Mouse (Mus musculus) NIH3T3 (cell line): ENCODE measurements around the gene Tbc1d9b.
"Not testable (repeated sequence)": the region's sequence is repeated elsewhere in the genome, so short reads cannot be mapped to it uniquely, and the experiment has no call there.

Experiments
- DNase-seq: peaks from one replicate; pipeline ENCODE4 v3.0.0-alpha.2; 2012; ENCODE audit warnings: low read depth

Gene Tbc1d9b

DNA sequence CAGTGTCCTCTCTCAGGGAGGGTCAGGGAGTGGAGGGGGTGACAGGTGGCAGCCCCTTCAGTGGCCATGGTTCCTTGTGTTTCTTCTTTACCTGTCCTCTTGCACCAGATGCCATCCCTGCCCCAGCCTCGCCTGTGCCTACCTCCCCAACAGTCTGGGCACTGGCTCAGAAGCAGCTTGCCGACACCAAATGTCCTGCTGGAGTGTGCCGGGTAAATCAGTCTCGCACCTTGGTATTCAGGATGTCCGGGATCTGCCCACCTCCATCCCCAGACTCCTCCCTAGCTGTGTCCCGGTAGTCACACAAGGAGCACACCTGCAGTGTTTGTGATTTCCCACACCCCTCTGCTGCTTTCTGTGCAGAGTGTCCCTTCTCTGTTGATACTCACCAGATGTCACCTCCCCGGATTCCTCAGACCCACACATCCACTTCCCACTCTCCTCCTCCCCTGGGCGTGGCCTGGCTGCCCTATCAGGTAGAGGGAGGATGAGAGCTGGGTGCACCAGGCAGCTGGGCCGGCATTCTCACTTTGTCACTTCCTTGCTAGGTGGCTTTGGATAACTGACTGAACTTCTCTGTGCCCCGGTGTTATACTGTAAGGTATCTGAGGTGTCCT, 7.1 kb downstream of the Tbc1d9b start:
- no peak for DNase-seq

DNA sequence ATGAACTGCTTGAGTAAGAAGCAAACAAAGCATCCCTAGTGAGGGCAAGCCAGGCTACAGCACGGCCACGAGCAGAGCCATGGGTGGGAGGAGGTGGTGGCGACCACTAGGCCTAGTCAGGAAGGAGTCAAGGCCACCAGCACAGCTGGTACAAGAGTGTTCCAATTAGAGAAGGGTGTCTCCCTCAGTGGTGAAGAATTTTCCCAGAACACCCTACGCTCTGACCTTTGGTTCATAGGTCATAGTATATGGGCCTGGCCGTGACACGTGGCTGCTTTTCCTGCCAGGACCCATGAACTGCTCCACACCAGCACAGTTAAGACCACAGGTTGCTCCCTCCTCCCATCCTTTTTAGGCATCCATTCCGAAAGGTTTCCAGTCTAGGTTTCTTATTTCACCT, 8.4 kb downstream of the Tbc1d9b start:
- no peak for DNase-seq

DNA sequence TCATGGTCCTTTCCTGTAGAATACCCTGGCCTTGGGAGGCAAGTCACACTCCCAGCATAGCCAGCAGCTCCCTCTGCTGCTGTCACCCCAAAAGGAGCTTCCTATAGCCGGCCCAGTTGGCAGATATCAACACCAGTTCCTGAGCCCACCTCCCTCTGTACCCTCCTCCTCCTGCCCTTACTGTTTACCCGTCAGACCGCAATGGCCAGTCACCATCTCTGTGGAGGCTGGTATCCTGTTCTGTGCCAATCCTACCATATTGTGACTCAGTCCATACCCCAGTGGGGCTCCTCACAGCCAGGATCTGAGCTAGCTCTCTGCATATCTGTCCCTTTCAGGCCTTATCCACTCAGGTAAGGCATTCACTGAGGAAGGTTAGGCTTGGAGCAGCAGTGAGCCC, 14.3 kb downstream of the Tbc1d9b start:
- no peak for DNase-seq

DNA sequence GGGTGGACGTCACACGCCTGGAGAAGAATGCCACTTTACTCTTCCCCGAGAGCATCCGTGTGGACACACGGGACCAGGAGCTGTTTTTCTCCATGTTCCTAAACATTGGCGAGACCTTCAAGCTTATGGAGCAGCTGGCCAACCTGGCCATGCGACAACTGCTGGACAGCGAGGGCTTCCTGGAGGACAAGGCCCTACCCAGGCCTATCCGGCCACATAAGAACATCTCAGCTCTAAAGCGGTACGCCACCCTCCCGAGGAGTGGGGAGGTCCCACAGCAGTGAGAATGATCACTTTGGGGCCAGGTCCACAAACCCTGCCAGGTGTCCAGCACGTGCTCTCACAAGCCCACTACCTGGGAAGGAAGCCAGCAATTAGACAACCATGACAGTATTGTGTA, 14.9 kb downstream of the Tbc1d9b start:
- no peak for DNase-seq

DNA sequence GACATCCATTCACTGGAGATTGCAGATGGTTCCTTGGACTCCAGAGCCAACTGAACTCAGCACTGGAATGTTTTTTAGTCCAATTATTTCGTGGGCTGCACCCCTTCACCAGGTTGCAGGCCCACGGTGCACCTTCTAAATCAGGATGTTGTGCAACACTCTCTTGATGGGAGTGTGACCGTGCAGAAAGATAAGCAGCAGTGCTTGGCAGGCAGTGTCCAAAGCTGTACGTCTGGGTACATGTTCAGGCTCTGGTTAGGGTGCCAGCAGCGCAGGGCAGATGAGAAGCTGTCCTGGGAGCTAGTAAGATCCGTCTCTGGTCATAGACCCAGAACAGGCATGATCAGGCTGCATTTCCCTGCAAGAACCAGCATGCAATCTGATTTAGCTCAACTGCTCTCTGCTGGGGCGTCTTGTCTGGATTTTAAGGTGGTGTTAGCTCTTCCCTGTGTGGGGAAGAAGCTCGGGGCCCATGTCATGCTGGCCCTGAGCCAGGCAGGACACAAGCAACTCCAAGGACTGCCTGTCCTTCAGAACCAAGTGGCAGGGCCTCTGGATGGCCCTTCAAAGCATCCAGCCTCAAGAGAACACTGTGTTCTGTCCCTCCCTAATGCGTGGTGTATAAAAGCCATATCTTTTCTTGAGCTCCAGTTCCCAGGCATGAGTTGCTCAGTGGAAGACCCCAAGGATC, 16.2 kb downstream of the Tbc1d9b start:
- no peak for DNase-seq

DNA sequence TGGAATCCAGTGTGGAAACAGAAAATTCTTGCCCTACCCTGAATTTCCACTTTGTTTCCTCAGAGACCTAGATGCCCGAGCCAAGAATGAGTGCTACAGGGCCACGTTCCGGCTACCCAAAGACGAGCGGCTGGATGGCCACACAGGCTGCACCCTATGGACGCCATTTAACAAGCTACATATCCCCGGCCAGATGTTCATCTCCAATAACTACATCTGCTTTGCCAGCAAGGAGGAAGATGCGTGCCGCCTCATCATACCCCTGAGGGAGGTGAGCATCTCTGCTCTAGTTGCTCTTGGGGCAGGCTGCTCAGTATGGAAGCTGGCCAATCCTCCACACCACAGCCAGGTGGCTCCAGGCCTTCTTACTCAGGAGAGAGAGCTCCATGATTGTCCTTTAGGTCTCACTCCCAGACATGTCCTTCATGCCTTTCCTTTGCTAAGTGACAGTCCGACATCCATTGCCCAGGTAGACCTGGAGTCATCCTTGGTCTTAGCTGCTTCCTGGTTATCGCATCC, 16.8 kb downstream of the Tbc1d9b start:
- no peak for DNase-seq

DNA sequence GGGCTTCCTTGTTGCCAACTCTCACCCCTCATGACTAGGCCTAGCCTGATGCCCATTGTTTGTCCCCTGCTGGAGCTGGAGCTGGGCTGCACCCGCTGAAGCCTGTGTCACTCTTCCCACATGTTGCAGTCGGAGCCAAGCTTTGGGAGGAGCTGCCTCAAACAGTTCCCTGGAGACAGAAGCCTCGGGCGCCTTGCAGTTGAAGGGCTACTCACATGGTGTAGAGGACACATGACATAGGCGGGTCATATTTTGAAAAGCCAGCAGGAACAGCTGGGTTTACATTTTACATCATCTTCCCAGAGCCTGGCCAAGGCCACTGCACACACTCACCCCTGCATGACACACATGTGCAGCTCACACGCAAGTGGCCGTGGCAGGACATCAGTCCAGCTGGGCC, 18.0 kb downstream of the Tbc1d9b start:
- DNase-seq, result no peak

DNA sequence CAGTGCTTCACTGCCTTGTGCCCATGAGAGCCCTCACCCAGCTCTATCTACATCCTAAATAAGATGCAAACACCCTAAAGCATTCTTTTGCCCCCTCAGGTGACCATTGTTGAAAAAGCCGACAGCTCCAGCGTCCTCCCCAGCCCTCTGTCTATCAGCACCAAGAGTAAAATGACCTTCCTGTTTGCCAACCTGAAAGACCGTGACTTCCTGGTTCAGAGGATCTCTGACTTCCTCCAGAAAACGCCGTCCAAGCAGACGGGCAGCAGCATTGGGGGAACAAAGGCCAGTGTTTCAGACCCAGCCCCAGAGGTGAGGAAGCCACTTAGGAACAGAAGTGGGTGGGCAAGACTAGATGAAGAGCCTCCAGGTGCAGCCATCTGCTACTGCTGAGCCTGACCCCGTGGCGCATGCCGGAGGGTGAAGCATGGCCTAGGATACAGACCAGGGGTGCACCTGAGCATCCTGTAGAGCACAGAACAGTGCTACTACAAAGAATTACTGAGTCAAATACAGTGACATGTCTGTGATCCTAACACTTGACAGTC, 18.5 kb downstream of the Tbc1d9b start:
- DNase-seq, result no peak

DNA sequence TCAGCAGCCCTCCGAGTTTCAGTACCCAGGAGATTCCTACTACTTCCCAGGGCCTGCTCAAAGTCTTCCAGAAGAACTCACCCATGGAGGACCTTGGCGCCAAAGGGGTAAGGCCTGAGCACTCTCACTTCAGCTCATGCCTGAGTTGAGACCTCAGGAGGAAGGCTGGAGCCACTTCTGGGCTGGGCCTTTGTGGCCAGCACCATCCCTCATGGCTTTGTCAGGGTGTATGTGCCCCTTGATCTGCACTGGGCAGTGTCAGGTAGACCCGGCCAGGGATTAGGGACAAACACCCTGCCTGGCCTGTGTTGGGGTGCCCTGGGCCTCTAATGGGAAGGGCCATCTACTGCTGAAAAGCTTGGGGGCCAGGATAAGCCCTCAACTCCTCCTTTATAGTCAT, 20.2 kb downstream of the Tbc1d9b start:
- no peak for DNase-seq

DNA sequence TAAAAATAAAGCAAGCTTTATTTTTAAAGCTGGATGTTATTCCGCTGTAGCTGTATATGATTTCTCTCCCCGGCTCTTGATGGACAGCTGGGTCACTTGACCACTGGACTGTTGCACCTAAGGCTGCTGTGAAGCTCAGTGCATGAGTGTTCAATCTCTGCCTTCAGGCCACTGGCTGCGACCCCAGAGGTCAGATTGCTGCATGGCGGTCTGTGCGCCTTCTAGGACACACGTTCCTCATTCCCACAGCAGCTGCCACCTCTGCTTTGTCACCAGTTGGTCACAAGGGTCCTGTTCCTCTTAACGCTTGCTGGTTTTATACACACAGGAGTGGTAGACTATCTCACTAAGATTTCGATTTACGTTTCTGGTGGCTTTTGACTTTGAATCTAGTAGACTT, 23.0 kb downstream of the Tbc1d9b start:
- DNase-seq, result no peak

DNA sequence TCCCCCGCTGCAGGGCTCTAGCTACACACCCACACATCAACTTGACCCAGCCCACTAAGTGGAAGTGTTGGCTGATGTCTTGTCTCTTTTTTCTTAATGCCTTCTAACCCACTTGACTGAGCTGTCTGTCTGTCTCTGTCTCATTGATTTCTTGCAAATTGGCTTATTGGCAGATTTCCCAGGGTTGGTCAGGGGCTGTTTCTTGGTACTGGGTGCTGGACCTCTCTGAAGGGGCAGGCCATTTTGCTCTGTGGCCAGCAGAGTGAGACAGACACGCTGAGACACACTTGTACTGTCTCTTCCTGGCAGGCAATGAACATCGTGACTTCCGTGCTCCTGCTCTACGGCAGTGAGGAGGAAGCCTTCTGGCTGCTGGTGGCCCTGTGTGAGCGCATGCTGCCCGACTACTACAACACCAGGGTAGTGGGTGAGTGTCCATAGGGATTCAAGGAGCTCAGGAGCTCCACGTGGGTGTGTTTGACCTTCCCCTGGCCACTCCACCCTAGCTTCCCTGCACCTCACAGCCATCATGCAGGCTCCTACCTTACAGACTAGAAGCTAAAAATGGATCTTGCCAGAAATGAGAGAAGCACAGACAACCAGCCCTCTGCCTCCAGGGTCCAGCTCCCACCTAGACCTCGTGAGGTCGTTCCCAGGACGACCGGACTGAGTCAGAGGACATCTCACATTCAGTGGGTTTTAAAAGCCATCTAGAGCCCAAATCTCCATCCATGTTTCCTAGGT, 23.8 kb downstream of the Tbc1d9b start:
- peak; percentile 51 for DNase-seq

DNA sequence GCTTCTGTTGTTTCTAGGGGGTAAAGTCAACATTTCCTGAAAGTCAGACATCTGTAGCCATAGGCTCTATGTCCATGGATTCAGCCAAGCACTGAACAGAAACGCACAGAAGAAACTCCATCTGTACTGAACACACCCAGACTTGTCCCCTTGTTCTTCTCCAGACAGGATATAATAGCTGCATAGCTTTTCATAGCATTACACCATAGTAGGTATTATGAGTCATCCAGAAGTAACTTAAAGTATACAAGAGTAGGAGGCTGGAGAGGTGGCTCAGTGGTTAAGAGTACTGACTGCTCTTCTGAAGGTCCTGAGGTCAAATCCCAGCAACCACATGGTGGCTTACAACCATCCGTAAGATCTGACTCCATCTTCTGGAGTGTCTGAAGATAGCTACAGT, 24.6 kb downstream of the Tbc1d9b start:
- peak; percentile 46 for DNase-seq

DNA sequence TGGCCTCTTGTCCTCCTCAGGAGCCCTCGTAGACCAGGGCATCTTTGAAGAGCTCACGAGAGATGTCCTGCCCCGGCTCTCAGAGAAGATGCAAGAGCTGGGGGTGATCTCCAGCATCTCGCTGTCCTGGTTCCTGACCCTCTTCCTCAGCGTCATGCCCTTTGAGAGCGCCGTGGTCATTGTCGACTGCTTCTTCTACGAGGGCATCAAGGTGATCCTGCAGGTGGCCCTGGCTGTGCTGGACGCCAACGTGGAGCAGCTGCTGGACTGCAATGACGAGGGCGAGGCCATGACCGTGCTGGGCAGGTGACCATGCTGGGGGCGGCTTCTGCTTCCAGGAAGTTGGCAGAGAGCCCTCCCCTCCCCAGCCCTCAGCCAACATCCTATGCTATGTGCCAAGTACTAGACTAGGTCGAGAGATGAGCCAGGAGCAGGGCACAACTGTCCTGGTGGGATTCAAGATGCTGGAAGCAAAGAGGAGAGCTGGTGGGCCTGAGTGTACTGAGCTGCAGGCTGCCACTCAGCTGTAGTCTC, 25.6 kb downstream of the Tbc1d9b start:
- DNase-seq, result no peak

DNA sequence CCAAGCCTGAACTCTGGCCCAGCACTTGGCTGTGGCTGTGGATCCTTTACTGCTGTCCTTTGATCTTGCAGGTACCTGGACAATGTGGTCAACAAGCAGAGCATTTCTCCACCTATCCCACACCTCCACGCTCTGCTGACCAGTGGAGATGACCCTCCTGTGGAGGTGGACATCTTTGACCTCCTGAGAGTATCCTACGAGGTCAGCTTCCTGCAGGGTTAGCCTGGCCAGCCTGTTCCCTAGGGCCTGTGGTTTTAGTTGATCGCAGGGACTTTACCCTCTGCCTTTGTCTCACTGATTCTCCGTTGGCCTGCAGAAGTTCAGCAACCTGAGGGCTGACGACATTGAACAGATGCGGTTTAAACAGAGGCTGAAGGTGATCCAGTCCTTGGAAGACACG, 27.1 kb downstream of the Tbc1d9b start:
- DNase-seq, result no peak

DNA sequence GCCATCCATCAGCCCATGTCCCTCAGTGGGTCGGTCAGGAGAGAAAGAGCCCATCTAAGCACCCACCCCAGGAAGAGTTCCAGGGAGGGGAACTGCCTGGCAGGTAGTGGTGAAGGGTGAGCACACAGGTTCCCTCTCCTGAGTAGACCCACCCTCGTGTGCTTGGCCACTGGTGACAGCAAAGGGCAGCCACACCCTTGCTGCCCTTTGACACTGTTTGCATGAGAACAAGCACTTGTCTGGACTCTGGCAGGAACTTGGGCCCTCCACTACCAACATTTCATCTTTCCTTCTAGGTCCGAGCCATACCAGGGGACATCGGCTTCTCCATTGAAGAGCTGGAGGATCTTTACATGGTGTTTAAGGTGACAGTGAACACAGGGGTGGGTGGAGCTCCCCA, 28.2 kb downstream of the Tbc1d9b start:
- DNase-seq, result no peak

DNA sequence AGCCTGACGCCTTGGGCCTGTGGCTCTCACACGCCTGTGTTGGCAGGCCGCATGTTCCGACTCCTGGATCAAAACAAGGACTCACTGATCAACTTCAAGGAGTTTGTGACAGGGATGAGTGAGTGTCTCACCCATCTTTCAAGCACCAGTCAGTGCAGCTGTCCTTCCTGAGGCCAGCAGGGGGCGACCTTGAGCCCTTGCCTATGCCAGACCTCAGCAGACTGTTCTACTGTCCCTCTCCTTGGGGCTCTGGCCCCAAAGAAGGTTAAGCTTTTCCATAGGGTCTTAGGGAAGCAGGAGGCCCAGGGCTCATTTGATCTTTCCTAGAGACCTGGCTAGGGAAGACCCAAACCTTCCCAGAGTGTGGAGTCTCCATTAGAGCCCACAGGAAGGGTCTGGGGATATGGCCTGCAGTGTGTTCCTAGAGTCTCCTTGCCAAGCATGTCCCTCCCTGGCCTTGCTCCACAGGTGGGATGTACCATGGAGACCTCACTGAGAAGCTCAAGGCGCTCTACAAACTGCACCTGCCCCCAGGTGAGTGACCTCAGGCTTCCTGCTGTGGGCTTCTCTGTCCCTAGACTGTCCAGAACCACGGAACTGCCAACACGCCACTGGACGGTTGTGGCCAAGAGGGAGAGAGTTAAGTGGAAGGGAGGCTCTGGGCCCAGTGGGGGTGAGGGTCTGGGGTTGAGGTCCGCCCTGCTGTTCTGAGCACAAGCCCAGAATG, 30.5 kb downstream of the Tbc1d9b start:
- peak; percentile 83 for DNase-seq

DNA sequence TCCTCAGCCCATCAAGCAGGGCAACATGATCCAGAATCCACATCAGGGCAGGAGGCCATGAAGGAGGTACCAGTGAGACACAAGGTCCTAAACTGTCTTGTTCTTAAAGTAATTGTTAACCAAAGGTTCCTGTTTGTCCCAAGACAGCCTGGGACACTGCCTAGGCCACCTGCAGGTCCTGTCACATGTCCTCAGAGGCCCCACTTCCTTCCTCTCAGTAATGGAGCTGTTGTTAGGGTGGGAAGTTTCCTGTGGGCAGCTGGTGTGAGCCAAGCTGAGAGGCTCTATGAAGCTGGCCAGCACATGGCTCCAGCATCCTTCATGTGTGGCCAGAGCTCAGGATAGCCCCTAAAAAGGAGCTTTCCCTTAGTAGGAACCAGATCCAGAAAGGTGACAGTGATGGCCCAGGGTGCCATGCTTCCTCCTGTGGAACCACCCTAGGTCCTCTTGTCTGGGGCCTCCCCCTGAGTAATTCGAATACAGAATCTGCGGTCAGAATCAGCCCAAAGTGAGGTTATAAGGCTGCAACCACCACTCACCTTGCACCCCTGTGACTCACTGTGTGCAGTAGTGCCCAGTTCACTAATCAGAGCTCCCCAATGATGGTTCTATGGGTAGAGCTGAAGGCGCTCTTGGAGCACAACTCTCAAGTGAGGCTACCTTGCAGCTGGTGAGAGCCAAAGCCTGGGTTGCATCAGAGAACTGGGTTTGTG, 31.3 kb downstream of the Tbc1d9b start:
- DNase-seq, result no peak

DNA sequence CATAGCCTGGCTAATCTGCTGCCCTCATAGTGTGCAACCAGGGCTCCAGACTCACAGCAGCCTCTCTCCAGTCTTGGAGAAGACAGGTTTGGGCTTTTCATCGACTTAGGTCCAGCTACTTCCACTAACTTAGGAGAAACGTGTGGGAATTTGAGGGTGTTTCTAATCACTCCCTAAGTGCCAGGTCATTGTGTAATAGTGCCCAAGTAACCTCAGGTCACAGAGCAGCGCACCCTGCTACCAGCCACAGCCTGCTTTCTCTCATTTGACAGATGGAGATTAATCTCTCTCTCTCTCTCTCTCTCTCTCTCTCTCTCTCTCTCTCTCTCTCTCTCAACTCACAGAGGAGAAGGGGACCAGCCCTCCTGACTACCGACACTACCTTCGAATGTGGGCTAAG, 37.2 kb downstream of the Tbc1d9b start:
- no peak for DNase-seq

DNA sequence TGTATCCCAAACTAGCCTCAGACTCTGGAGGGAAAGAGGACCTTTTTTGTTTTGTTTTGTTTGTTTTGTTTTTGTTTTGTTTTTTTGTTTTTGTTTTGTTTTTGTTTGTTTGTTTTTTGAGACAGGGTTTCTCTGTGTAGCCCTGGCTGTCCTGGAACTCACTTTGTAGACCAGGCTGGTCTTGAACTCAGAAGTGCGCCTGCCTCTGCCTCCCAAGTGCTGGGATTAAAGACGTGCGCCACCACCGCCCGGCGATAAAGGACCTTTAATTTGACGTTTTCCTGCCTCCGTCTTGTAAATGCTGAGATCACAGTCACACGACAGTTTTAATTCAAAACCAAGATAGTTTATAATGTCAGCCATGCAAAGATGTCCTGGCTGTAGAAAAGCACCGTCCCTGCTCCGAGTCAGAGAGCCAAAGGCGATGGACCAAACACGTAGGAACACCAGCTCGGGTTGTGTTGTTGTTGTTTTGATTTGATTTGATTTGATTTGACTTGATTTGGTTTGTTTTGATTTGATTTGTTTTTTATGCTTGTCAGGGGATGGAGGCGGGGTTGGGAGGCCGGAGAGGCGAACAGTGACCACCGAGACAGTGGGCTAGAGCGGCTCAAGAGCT, 43.0 kb downstream of the Tbc1d9b start, which contains the start of gene Mrnip:
Gene Mrnip, plus strand, starts transcription at position 334 of the 619 bp plus-strand sequence.
- DNase-seq, result not testable (repeated sequence)

DNA sequence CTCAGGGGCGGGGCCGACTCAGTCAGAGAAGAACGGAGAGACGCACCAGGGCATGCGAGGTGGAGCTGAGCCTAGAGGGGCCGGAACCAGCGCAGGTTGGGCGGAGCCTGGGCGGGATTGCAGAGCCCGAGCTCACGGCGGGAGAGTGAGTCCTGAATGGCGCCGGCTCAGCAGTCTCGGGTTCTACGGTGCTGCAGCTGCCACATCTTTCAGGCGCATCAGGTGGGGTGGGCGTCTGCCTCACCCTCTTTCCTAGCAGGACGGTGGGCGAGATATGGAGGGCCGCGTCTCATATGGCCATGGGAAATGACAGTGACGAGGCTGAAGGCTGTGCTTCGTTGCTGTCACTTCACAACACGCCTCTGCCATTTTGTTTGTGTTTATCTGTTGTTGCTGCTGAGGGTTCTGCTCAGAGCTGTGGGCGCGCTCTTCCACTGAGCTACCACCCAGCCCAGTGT, 43.6 kb downstream of the Tbc1d9b start:
- DNase-seq, result peak; percentile 99

DNA sequence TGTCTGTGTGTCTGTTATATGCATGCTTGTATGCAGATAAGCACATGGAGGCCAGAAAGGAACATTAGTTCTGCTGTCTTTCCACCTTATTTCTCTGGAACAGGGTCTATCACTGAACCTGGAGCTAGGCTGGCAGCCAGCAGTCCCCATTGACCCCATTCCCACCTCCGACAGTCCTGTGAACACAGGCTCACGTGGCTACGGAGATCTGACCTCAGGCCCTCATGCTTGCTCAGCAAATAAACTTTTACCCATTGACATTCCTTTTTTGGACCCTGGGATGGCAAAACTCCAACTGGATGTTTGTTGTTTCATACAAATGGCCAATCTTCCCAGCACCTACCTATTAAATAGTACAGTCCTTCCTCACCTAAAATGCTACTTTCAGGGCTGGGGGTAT, 45.2 kb downstream of the Tbc1d9b start:
- DNase-seq, result no peak
